In the genomic region with DNA sequence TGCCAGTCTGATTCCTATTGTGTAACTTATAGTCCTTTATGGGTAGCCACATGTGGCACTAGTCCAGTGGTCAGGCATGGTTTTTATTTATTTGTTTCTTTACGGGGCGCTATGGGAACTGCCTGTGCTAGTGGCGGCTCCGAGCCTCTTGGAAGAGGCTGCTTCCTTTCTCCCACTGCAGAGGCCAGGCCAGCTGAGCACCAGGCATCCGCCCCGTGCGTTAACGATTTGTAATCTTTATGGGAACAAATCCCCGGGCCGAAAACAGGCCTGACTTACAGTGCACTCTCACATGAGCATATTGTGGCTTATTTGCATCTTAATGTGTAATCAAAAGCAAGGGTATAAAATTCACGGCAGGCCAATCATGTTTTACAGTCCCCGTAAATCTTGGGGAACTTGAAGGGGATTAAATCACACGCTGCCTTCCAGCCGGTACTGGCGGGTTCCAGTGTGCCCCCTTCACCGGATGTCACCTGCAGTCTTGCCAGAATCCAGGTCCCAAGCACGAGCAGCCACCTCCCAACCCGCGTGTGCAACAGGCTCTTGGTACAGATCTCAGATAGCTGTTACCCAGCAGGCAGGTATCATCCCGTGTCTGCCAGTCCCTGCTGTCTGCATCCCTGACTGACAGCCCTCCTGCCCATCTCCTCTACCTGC, we compare ENCODE assay signal across 12 mouse cellular contexts.
DNase-seq lines count a peak whose midpoint lies in the region; ATAC-seq and TF ChIP-seq lines count a peak whose summit lies in the region.
"Had no signal": no experiment of that assay in that cellular context is flagged by ENCODE, and none has a peak within 500 bp of the region (broad histone marks: within the 10 kb centered on the region; RNA-seq: fewer than 3 reads in every experiment).

No protein-coding gene starts in this region.

- no peak overlapping the region for H3K4me3 ChIP-seq in hindbrain, postnatal 0 days (ENCODE audit: low read length)
- H3K4me3 ChIP-seq in hindbrain, embryonic 11.5 days (ENCODE audit: low read depth, low read length), result no peak overlapping the region
- H3K4me3 ChIP-seq in kidney, adult 2 months (ENCODE audit: insufficient read depth, low read depth, low read length), result no peak overlapping the region
- no peak overlapping the region for H3K4me3 ChIP-seq in limb, embryonic 12.5 days (replicated peaks)
- H3K4me3 ChIP-seq: embryonic facial prominence, embryonic 13.5 days had no signal

- no peak overlapping the region for H3K9ac ChIP-seq in hindbrain, postnatal 0 days (replicated peaks; ENCODE audit: low read length)
- no peak overlapping the region for H3K9ac ChIP-seq in hindbrain, embryonic 11.5 days (ENCODE audit: low read depth, low read length)
- no peak overlapping the region for H3K9ac ChIP-seq in limb, embryonic 12.5 days (replicated peaks)
- H3K9ac ChIP-seq: embryonic facial prominence, embryonic 13.5 days had no signal

- no peak overlapping the region for H3K4me2 ChIP-seq in hindbrain, postnatal 0 days (ENCODE audit: low read depth, low read length)
- H3K4me2 ChIP-seq in hindbrain, embryonic 11.5 days (replicated peaks; ENCODE audit: low read depth, low read length), result no peak overlapping the region
- H3K4me2 ChIP-seq in limb, embryonic 12.5 days, result peak overlapping the region; percentile 13; the same call in 1 of the 2 replicates
- H3K4me2 ChIP-seq: embryonic facial prominence, embryonic 13.5 days had no signal

- peak; percentile 23 for DNase-seq in hindbrain, postnatal 0 days (ENCODE audit: low spot score)
- DNase-seq in hindbrain, embryonic 11.5 days (ENCODE audit: low spot score), result no peak
- peak; percentile 35 for DNase-seq in NIH3T3 (ENCODE audit: low read depth)
- peak; percentile 5 for DNase-seq in kidney, adult 2 months
- DNase-seq in lung, postnatal 14 days, result no peak
- no peak for DNase-seq in right cerebral cortex, postnatal 36 days (ENCODE audit: low spot score in 2 of 2)
- DNase-seq: cerebellum, adult 9-11 months; heart, adult 11 months; right cerebral cortex, postnatal 25 days had no signal

- 50% methylated on average over 20 of the region's 20 CpGs for WGBS in hindbrain, postnatal 0 days
- WGBS in hindbrain, embryonic 11.5 days, result 89% methylated on average over 20 of the region's 20 CpGs
- 20% methylated on average over 20 of the region's 20 CpGs for WGBS in kidney, adult 2 months
- 20% methylated on average over 20 of the region's 20 CpGs for WGBS in limb, embryonic 12.5 days

- no peak for TF ChIP-seq POLR2A in kidney, adult 2 months (IDR thresholded peaks at IDR 0.05; ENCODE audit: low read depth, low read length)

- H3K36me3 ChIP-seq in hindbrain, postnatal 0 days (ENCODE audit: insufficient read depth, low read length), result no peaks in the 10 kb centered on the region
- no peaks in the 10 kb centered on the region for H3K36me3 ChIP-seq in hindbrain, embryonic 11.5 days (ENCODE audit: control insufficient read depth, insufficient read depth, low read length)
- H3K36me3 ChIP-seq in kidney, adult 2 months (ENCODE audit: control insufficient read depth, insufficient read depth, low read length), result no peaks in the 10 kb centered on the region
- H3K36me3 ChIP-seq in limb, embryonic 12.5 days, result no peaks in the 10 kb centered on the region
- H3K36me3 ChIP-seq: embryonic facial prominence, embryonic 13.5 days had no signal

- H3K27ac ChIP-seq in hindbrain, postnatal 0 days, result no peak overlapping the region
- H3K27ac ChIP-seq in hindbrain, embryonic 11.5 days (ENCODE audit: low read depth, low read length), result no peak overlapping the region
- no peak overlapping the region for H3K27ac ChIP-seq in kidney, adult 2 months (ENCODE audit: insufficient read depth, low read depth, low read length)
- no peak overlapping the region for H3K27ac ChIP-seq in limb, embryonic 12.5 days
- H3K27ac ChIP-seq: embryonic facial prominence, embryonic 13.5 days had no signal

- H3K4me1 ChIP-seq in hindbrain, postnatal 0 days (ENCODE audit: insufficient read depth, low read length), result no peaks in the 10 kb centered on the region
- H3K4me1 ChIP-seq in hindbrain, embryonic 11.5 days (replicated peaks; ENCODE audit: control insufficient read depth, insufficient read depth, low read length), result no peaks in the 10 kb centered on the region
- H3K4me1 ChIP-seq in kidney, adult 2 months (ENCODE audit: control insufficient read depth, insufficient read depth, low read length), result no peaks in the 10 kb centered on the region
- H3K4me1 ChIP-seq in limb, embryonic 12.5 days (replicated peaks), result peaks cover 20% of the 10 kb centered on the region

- H3K27me3 ChIP-seq in hindbrain, postnatal 0 days (ENCODE audit: insufficient read depth, low read length), result no peaks in the 10 kb centered on the region
- no peaks in the 10 kb centered on the region for H3K27me3 ChIP-seq in hindbrain, embryonic 11.5 days (ENCODE audit: control insufficient read depth, insufficient read depth, low read length)
- H3K27me3 ChIP-seq in kidney, adult 2 months (replicated peaks; ENCODE audit: control insufficient read depth, insufficient read depth, low read length), result no peaks in the 10 kb centered on the region
- H3K27me3 ChIP-seq in limb, embryonic 12.5 days, result peaks cover 47% of the 10 kb centered on the region
- H3K27me3 ChIP-seq: embryonic facial prominence, embryonic 13.5 days had no signal

- no peak for TF ChIP-seq CTCF in hindbrain, postnatal 0 days (IDR thresholded peaks at IDR 0.05; ENCODE audit: low read depth)
- TF ChIP-seq CTCF in kidney, adult 2 months (conservative IDR thresholded peaks at IDR 0.05; ENCODE audit: insufficient read depth, insufficient read length, low read depth, low read length), result no peak

- no peak for ATAC-seq in hindbrain, postnatal 0 days
- no peak for ATAC-seq in hindbrain, embryonic 11.5 days (ENCODE audit: low FRiP score)
- ATAC-seq in limb, embryonic 12.5 days (ENCODE audit: insufficient number of reproducible peaks, insufficient read depth, low FRiP score, low TSS enrichment, low read depth), result peak; percentile 79
- ATAC-seq: hindbrain, embryonic 16.5 days had no signal

- no peaks in the 10 kb centered on the region for H3K9me3 ChIP-seq in hindbrain, postnatal 0 days (ENCODE audit: low read length)
- H3K9me3 ChIP-seq in hindbrain, embryonic 11.5 days (ENCODE audit: control insufficient read depth, low read length), result no peaks in the 10 kb centered on the region
- no peaks in the 10 kb centered on the region for H3K9me3 ChIP-seq in limb, embryonic 12.5 days
- H3K9me3 ChIP-seq: embryonic facial prominence, embryonic 13.5 days had no signal

Comparison
In these comparisons a context has a peak if more than half of its experiments do, and no peak if none do; other contexts are left out.
1. DNase-seq: peak in hindbrain, postnatal 0 days (single experiment), NIH3T3 (single experiment) and kidney, adult 2 months (single experiment); none in hindbrain, embryonic 11.5 days (single experiment), lung, postnatal 14 days (single experiment) and right cerebral cortex, postnatal 36 days (0 of 2).